Mouse (Mus musculus) fibroblast of lung, adult 2 months (primary cell): Measurements from ENCODE around the gene Gm9268.
"Not testable (repeated sequence)": the region's sequence is repeated elsewhere in the genome, so short reads cannot be mapped to it uniquely, and the experiment has no call there.

Experiments used
- DNase-seq: peaks from one replicate; pipeline ENCODE4 v3.0.0-alpha.2; 2011; ENCODE audit warnings: low read depth

The Gm9268 gene

GRCm38 (mm10) chr7:43018465-43018864 lies at the start of gene Gm9268:
Gene Gm9268, plus strand, starts transcription at chr7:43018765.
- DNase-seq, result not testable (repeated sequence)

- no peak for DNase-seq
Observed at GRCm38 (mm10) chr7:42980098-42980497, 38.5 kb upstream of the Gm9268 start.

- DNase-seq, result no peak
Observed at GRCm38 (mm10) chr7:42980739-42981138, 37.8 kb upstream of the Gm9268 start.

- DNase-seq, result no peak
Observed at GRCm38 (mm10) chr7:43077831-43078230, 59.3 kb downstream of the Gm9268 start.
